Mouse (Mus musculus) hindbrain, postnatal 0 days (tissue): ENCODE measurements at regions not wholly inside any gene's neighbourhood (a gene's known extent, or its start where the extent isn't known, plus 50 kb on each side); places are given as distances from the start of the nearest gene placed in this dataset.

Source experiments
- ATAC-seq: fragments of 200-750 bp; cut with Nextera tagmentation; 2 replicates; pipeline ENCODE4 v1.8.0; 2017; ENCODE audit warnings: mild to moderate bottlenecking, moderate TSS enrichment, moderate library complexity
- DNase-seq: peaks from one replicate; pipeline ENCODE4 v3.0.0-alpha.2; 2015; ENCODE audit warnings: low spot score
- H3K27ac ChIP-seq: fragments of 300-500 bp; sonication (generic); 2 replicates; pipeline ENCODE4 v1.5.1; 2014; ENCODE audit warnings: mild to moderate bottlenecking
- H3K27me3 ChIP-seq: fragments of 300-500 bp; sonication (generic); 2 replicates; pipeline ENCODE4 v1.6.1; 2014; ENCODE audit warnings: low read length, mixed read lengths; ENCODE audit not compliant: insufficient read depth
- H3K36me3 ChIP-seq: fragments of 300-500 bp; sonication (generic); 2 replicates; pipeline ENCODE4 v1.6.1; 2014; ENCODE audit warnings: low read length, mixed read lengths; ENCODE audit not compliant: insufficient read depth
- H3K4me1 ChIP-seq: fragments of 300-500 bp; sonication (generic); 2 replicates; pipeline ENCODE4 v1.6.1; 2014; ENCODE audit warnings: antibody characterized with exemption, low read length, mixed read lengths; ENCODE audit not compliant: insufficient read depth
- H3K4me2 ChIP-seq: fragments of 300-500 bp; sonication (generic); 2 replicates; pipeline ENCODE4 v1.6.1; 2014; ENCODE audit warnings: low read depth, mild to moderate bottlenecking, low read length, moderate library complexity, mixed read lengths
- H3K4me3 ChIP-seq: fragments of 300-500 bp; sonication (generic); 2 replicates; pipeline ENCODE4 v1.5.1; 2014; ENCODE audit warnings: low read length
- H3K9ac ChIP-seq: fragments of 300-500 bp; sonication (generic); replicated peaks from 2 replicates; pipeline ENCODE4 v1.6.1; 2014; ENCODE audit warnings: mild to moderate bottlenecking, low read length, moderate library complexity, mixed read lengths
- H3K9me3 ChIP-seq: fragments of 300-500 bp; sonication (generic); 2 replicates; pipeline ENCODE4 v1.6.1; 2016; ENCODE audit warnings: low read length, mixed read lengths
- CTCF ChIP-seq: IDR thresholded peaks from 2 replicates; pipeline ENCODE4 v1.5.1; 2016; ENCODE audit warnings: antibody characterized with exemption, control low read depth, low read depth
- WGBS: fragments of 180-500 bp; shearing (Covaris S2); extraction: QIAGEN DNeasy Blood & Tissue Kit; methylation state at CpG from one replicate; pipeline ENCODE4 v1.1.7; 2014; 5-methylcytosine and 5-hydroxymethylcytosine counted together

DNA sequence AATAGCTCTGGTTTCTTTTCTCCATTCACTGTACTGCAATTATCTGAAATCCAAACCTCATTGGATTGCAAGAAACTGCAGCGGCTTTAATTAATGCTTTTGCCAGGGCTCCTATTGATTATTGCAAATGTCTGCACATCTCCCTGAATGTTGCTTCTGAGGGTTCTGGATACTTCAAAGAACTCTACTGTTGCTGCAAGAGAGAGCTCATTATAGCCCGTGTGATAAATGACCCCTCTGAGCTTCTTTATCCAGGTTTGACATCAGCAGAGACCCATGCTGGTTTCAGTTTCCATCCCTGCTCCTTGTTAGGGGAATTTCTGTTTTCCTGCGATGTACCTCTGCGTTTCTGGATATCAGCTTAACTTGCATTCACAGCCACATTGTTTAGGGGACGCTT is 78.4 kb upstream of the Nav3 start:
- 35% methylated on average over 5 of the region's 5 CpGs for WGBS
- Histone ChIP-seq H3K9me3 (no peaks in the 10 kb centered on the region), H3K4me3 (no peak overlapping the region), H3K9ac (no peak overlapping the region), H3K27me3 (no peaks in the 10 kb centered on the region), H3K36me3 (no peaks in the 10 kb centered on the region), H3K4me1 (no peaks in the 10 kb centered on the region), H3K27ac (no peak overlapping the region), H3K4me2 (peak overlapping the region; percentile 33; the same call in 1 of the 2 replicates)
- DNase-seq (peak; percentile 32), ATAC-seq (no peak)
- no peak for TF ChIP-seq CTCF

DNA sequence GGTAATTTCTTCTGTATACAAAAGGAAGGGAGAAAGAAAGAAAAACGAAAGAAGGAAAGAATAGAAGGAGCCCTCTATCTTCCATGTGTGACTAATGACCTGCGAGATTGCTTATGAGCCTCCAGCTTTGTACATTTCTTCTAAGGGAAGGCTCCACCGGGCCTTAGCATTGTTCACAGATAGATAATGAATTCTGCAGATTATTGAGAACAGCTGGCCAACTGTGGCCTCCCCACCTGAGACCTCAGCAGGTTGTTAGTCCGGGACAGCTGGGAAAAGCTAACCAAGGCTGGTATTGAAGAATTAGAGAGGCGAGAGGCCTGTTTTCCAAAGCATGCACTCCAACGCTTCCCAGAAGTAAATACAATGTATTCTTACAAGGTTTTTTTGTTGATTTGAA is 86.7 kb upstream of the Nav3 start:
- DNase-seq = peak; percentile 23
- no peaks in the 10 kb centered on the region for H3K9me3 ChIP-seq
- H3K4me1 ChIP-seq = no peaks in the 10 kb centered on the region
- H3K4me3 ChIP-seq = no peak overlapping the region
- WGBS = 22% methylated on average over 6 of the region's 6 CpGs
- no peak for TF ChIP-seq CTCF
- H3K27ac ChIP-seq = peak overlapping the region; percentile 54; the same call in 1 of the 2 replicates
- H3K27me3 ChIP-seq = no peaks in the 10 kb centered on the region
- no peaks in the 10 kb centered on the region for H3K36me3 ChIP-seq
- ATAC-seq = no peak
- H3K9ac ChIP-seq = no peak overlapping the region
- H3K4me2 ChIP-seq = no peak overlapping the region

DNA sequence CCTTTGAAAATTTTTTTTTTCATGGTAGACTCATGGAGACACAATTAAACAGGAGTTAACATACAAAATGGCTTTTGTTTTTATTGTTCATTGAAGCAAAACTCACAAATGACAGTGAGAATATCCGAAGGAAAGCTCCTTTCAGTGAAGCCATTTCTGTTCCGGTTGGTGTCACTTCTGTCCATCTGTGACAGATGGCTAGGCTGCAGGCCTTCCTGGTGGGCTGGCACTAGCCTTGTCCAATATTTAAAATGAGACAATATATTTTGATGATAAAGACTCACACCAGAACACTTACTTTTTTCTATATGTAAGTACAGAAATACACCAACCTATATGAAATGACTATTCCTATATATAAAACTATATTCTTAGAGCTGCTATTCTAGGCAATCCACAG is 92.4 kb upstream of the Nav3 start:
- H3K4me3 ChIP-seq = no peak overlapping the region
- H3K4me2 ChIP-seq = no peak overlapping the region
- DNase-seq (peak; percentile 35), ATAC-seq (no peak)
- 48% methylated on average over 2 of the region's 2 CpGs for WGBS
- no peak overlapping the region for H3K9ac ChIP-seq
- no peak overlapping the region for H3K27ac ChIP-seq
- H3K4me1 ChIP-seq = no peaks in the 10 kb centered on the region
- no peaks in the 10 kb centered on the region for H3K36me3 ChIP-seq
- no peaks in the 10 kb centered on the region for H3K27me3 ChIP-seq
- no peaks in the 10 kb centered on the region for H3K9me3 ChIP-seq
- TF ChIP-seq CTCF = no peak

DNA sequence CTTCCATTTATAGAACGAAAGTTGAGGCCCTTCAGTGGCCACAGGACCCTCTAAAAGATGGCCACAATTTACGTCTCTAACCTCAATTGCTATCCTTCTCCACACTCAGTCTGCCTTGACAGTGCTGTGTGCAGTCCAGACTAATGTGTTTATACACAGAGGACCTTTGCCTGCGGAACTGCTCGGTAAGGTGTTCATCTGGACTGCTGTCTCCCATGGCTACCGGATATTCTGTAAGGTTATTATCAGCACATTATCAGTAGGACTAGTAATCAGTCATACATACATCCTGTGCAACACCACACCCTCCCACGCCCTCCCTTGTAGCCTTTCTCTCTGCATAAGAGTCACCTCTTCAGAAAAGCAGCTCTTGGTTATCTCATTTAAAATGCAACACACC is 98.0 kb upstream of the Nav3 start:
- ATAC-seq = no peak

DNA sequence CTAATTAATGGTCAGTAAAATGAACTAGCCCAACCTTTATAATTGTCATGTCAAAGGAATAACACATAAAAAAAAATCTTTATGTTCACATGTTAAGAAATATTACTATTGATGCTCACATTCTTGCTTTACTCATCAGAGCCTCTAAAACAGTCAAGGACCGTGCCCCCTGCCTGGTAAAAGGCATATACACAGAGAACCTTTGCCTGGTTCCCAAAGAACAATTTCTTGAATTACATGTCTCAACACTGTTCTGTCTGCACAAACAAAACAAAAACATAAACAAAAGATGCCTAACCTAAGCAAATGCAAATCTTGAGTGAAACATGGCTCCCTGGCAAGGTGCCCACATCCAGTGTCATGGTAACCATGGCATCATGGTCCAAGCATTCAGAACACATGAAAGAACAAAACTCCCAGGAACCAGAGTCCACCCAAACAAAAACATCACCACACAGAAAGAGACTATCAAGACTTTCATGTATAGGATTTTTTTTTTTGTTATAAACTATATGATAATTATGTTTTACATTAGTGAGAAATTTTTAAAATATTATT is 100.4 kb upstream of the Nav3 start:
- no peak for TF ChIP-seq CTCF
- Histone ChIP-seq H3K9me3 (no peaks in the 10 kb centered on the region), H3K9ac (no peak overlapping the region), H3K36me3 (no peaks in the 10 kb centered on the region), H3K4me1 (no peaks in the 10 kb centered on the region), H3K27ac (no peak overlapping the region), H3K4me2 (no peak overlapping the region), H3K27me3 (no peaks in the 10 kb centered on the region), H3K4me3 (no peak overlapping the region)
- DNase-seq = peak; percentile 69
- WGBS = 34% methylated on average over 1 of the region's 1 CpGs
- ATAC-seq = peak; percentile 38; the same call in 1 of the 2 replicates

More for the DNA sequence above, 98.0 kb upstream of the Nav3 start:
- Histone ChIP-seq H3K4me3 (no peak overlapping the region), H3K27me3 (no peaks in the 10 kb centered on the region), H3K9me3 (no peaks in the 10 kb centered on the region), H3K27ac (no peak overlapping the region), H3K36me3 (no peaks in the 10 kb centered on the region), H3K4me2 (no peak overlapping the region), H3K4me1 (no peaks in the 10 kb centered on the region), H3K9ac (no peak overlapping the region)
- no peak for TF ChIP-seq CTCF
- no peak for DNase-seq
- 74% methylated on average over 6 of the region's 6 CpGs for WGBS

DNA sequence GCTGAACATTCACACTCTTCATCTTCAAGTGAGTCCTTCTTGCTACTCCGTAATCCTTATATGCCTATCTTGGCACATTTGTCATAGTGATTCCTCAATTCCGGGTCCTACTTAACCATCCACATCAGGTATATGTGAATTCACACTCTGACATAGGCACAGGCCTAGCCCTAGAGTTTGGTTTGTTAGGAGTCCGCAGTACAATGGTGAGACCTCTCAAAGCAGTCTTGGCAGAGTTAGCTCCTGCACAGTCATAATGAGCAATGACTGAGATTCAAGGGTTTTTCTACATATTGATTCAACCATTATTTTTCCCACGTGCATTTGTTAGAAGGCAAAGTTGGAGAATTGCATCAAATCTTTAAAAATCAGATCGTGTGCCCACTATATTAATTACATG is 107.1 kb upstream of the Nav3 start:
- Histone ChIP-seq H3K27me3 (no peaks in the 10 kb centered on the region), H3K27ac (no peak overlapping the region), H3K9me3 (no peaks in the 10 kb centered on the region), H3K36me3 (no peaks in the 10 kb centered on the region), H3K4me1 (no peaks in the 10 kb centered on the region), H3K9ac (no peak overlapping the region), H3K4me3 (no peak overlapping the region), H3K4me2 (no peak overlapping the region)
- DNase-seq = no peak
- TF ChIP-seq CTCF = no peak
- ATAC-seq = no peak
- 93% methylated on average over 5 of the region's 5 CpGs for WGBS

DNA sequence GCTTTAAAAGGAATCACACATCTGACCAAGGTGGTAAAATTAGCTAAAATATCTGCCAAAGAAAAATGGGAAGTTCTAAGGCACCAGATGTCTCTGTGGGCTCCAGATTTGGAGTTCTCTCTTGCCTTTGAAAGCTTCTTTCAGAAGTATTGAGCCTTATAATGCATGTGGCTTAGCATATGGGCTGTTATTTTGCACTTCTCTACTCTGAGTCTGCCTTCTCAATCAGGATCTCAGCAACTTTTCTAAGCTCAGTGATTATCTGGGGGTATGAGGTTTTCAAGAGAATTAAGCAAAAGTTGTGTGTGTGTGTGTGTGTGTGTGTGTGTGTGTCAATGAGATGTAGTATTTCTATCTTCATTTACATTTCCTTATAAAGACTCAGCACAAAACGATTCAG is 107.6 kb upstream of the Nav3 start:
- Histone ChIP-seq H3K27ac (no peak overlapping the region), H3K27me3 (no peaks in the 10 kb centered on the region), H3K4me3 (no peak overlapping the region), H3K36me3 (no peaks in the 10 kb centered on the region), H3K9me3 (no peaks in the 10 kb centered on the region), H3K4me1 (no peaks in the 10 kb centered on the region), H3K9ac (no peak overlapping the region), H3K4me2 (no peak overlapping the region)
- TF ChIP-seq CTCF = no peak
- WGBS = 66% methylated on average over 1 of the region's 1 CpGs
- ATAC-seq (no peak), DNase-seq (no peak)
